Mouse (Mus musculus) retina, adult 2 months (tissue): ENCODE data around the gene Dcakd.
"Not testable (repeated sequence)": the region's sequence is repeated elsewhere in the genome, so short reads cannot be mapped to it uniquely, and the experiment has no call there.

Experiments
- DNase-seq: peaks from one replicate; pipeline ENCODE4 v3.0.0-alpha.2; 2012; ENCODE audit warnings: low read depth, low spot score

Dcakd gene

DNA sequence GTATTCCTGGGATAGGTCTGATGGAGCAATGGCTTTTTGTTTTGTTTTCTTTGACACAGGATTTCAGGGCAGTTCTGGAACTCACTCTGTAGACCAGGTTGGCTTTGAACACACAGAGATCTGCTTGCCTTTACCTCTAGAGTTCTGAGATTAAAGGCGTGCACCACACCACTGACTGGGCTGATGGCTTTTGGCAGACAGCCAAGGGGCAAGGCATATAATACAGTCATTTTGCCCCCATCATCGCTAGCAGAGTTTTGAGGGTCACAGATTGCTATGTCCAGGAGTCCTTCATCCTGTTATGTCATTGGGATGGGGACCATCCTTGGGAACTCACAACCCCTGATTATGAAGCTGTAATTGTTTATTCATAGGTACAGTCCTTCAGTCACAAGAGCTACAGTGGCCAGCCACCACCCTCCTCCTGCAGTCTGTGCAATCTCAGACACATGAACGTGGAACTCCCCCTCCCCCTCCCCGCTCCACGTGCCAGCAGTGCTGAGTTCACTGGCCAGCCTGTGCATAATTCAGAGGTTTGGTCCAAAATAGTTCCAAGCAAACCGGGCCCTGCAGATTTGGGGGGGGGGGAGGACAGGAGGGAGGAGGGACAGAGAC, 50.0 kb downstream of the Dcakd start:
- DNase-seq, result no peak

DNA sequence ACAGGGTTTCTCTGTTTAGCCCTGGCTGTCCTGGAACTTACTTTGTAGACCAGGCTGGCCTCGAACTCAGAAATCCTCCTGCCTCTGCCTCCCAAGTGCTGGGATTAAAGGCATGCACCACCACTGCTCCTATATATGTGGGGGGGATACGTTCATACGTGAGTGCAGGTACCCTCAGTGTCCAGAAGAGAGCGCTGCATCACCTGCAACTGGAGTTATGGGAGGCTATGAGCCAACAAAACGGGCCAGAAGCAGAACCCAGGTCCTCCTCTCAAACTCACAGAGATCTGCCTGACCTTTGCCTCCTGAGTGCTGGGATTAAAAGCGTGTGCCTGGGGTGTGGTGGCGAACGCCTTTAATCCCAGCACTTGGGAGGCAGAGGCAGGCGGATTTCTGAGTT, 52.2 kb downstream of the Dcakd start:
- DNase-seq, result not testable (repeated sequence)

DNA sequence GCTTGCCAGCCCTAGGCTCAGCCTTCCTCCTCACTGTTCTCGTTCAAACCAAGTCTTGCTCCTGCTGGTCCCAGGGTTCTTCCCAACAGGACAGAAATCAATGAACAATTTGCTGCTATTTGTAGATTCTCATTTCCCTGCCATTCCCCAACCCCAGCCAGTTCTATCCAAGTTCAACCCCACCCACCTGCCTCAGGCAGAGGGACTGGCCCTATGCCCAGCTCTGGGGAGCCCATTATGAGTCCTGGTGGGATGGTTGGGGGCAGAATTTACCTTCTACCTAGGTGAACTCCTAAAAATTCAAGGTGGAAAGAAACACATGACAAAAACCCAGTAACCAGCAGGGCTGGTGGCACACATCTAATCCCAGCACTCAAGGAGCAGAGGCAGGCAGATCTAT, 55.8 kb downstream of the Dcakd start:
- DNase-seq, result no peak

DNA sequence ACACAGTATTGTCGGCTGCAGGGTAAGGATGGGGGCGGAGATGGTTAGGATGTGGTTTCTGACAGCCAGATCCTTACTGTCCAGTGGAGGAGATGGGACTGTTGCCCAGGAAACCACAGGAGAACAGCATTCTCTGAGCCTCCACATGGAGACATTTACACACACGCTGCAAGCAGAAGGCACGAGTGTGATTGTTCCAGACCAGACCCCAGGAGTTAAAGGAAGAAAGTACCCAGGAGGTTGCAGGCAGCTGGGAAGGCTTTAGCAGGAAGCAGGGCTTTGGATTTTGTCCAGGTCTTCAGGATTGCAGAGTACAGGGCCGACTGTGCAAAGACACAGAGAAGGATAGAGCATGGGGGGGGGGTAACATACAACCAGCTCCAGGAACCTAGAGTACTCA, 56.5 kb downstream of the Dcakd start:
- no peak for DNase-seq

DNA sequence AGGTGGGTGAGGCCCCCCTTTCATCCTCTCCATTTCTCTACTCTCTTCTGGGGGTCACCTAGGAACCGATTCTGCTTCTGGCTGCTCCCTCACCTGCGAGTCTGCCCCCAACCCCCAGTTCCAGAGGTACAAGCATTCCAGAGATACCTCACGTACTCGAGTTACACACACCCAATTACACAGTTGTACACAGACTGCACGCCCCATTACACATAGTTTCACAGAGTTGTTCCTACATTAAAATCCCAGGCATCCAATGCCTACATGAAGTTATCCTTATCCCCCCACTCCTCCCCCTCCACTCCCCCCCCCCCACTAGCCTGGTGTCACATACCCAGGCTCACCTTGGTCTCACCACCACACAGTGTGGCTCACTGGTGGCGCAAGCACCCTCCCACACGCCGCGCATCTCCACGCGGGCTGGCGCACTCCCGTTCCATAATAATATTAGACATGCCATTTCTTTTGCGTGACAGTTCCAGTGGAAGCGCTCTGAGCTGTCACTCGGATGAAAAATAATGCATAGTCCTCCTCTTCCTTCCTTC, 63.5 kb downstream of the Dcakd start:
- no peak for DNase-seq

DNA sequence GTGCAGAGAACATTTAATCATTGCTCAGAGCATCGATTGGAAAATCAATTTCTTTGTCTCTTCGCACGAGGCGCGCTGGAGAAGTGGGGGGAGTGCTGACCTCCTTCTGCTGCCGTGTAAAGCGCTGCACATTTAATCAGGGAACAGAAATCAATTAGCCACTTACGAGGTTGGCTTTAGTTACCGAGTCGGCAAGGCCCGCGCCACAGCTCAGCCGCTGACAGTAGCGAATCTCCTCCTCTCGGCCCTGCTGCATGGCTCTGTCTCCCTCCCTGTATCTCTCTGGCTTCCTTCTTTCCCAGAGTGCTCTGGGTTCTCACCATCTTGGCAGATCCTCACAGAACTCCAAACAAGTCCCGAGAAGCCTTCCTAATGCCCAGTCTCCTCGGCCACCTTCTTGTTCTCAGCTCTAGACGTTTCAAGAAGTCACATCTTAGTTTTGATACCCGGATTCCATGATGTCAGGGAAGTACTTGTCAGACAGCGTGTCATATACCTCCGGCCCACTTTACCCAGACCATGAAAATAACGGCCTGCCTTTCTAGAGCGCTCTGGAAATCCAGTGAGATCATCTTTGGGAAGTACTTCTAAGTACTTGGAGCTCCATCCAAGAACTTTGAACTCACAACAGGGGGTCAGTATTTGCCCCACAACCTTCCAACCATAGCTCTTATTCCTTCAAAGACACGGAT, 64.1 kb downstream of the Dcakd start:
- DNase-seq, result no peak

DNA sequence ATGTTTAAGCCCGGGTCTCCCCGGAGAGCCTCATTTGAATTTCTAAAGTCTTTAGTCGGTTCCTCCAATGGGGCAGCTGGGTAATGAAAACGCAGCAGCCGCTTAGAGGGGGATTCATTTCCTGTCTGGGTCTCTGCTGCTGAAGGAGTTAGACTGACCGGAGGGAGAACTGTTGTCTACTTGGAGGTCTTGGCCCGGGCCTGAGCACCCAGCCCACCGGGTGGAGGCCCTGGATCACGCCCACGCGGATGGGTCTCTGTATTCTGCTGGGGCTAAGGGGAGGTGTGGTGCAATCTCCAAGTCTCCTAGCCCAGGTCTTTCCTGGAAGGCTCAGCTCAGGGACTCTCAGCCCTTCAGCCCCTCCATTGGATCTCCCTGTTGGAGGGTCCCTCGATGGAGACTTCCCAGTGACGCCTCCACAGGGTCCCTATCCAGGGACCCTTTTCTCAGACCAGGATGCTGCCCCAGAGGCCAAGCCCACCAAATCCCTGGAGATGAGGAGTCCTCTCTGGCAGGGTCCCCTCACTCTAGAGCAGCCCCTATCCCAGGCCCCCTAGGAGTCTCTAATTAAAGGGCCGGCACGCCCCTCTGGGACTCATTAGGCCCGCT, 64.8 kb downstream of the Dcakd start:
- DNase-seq, result no peak

DNA sequence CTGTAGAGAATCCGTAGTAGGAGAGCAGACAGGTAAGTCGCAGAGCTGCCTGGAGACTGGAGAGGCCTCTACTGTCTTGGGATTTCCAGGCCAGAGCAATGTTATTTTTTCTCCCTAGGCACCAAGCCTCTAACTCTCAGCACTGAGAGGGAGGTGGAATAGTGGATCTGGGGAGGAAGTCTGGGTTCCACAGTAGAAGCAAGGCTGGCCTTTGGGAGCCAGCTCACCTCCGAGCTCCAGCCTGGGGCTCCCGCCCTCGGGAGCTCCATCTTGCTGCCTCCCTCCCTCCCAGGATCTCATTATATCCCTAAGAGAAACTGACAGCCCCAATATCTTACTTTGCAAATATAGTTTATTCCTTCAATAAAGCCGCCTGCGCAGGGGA, 65.3 kb downstream of the Dcakd start:
- no peak for DNase-seq

DNA sequence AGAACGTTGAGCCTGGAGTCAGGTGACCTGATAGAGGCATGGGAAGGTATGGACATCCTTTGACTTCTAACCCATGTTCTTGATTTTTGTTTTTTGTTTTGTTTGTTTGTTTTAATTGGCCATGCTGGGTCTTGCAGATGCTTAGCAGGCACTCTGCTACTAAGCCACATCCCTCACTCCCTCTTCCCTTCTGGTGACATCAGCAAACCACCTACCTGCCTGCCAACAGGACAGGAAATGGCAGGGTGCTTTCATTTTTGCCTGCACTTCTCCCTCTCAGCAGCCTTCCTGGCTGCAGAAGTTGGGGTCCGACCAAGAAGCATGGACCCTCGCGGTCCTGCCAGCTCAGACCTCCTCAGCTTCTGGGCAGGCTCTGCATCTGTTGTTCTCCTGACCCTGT, 67.1 kb downstream of the Dcakd start:
- no peak for DNase-seq

DNA sequence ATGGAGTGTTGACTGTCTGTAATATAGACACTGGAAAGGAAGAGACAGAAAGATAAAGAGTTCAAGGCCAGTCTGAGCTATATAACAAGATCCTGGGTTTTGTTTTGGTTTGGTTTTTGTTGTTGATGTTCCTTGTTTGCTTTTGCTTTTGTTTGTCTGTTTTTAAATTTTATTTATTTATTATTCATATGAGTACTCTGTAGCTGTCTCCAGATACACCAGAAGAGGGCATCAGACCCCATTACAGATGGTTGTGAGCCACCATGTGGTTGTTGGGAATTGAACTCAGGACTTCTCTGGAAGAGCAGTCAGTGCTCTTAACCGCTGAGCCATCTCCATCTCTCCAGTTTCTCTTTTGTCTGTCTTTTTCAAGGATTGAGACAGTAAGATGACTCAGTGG, 69.3 kb downstream of the Dcakd start:
- no peak for DNase-seq

DNA sequence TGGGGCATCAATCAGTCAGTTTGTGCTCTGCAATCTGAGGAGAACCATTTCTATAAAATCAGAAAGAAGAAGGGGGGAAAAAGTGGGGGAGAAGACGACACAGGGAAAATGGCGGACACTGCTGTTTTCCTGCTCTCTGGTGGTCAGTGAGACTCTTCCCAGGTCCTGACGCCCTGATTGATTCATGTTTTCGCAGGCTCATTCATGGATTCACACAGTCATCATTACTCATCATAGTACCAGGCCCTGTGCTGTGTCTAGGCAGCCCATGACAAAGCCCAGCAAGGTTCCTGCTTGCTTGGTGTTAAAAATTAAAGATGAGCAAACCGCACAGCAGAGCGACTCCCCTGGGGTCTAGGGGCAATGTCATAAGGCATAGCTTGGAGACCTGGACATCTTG, 69.7 kb downstream of the Dcakd start:
- DNase-seq, result no peak

DNA sequence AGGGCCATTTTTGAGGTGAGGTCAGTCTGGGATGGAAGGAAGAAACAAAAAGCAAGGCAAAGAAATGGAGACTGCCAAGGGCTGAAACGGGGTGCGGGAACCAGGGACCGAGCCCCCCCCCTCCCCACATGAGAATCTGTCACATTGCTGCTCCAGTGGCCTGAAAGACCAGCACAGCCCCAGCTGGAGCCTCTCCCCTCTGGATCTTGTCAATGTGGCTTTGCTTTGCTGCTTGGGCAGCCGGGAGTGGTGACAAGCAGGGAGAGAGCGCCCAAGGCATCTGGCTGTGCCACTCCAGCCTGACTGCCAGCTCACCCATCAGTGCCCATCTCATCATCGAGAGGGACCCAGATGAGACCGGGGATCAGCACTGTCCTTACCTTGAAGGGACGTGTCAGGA, 70.4 kb downstream of the Dcakd start:
- no peak for DNase-seq

DNA sequence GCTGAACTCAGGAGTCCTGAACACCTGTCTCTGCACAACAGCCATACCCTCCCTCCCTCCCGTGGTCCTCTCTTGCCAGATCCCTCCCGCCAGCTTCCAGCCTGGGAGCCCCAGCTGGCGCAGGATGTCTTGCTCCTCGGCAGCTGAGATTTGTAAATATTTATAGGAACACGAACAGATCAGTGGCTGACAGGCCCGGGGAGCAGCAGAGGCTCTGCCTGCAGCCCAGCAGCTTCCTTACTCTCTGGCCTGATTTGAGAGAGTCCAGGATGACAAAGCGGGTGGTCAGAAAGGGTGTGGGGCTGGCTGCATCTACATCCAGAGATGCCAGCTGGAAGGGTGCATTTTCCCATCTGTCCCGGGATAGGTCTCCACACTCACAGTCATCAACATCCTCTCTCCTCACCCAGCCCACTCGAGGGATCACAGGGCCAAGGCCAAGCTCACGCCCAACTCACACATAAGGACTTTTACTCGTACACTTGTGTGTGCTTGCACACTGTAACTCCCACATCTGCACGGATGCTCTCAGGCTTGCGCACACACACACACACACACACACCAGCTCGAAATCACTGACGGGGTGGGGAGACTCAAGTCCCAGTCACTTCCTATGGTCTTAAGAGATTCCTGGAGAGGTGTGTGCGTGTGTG, 71.0 kb downstream of the Dcakd start:
- DNase-seq, result no peak

DNA sequence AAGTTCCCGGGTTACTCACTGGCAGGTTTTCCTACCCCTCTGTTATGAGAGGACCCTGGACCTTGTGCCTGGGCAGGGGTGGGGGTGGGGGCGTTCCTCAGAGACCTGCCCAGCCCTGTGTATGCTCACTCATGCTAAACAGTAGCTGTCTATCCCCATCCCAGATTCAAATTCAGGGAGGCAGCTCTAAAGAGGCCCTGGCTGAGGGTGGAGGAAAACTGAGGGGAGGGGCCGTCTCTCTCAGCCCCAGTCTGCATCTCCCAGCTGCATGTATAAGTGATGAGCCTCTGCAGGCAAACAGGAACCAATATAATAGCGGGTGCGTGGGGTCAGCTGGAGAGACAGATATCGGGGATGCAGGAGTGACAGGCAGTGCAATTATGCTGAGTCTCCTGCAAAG, 75.2 kb downstream of the Dcakd start:
- DNase-seq, result no peak

DNA sequence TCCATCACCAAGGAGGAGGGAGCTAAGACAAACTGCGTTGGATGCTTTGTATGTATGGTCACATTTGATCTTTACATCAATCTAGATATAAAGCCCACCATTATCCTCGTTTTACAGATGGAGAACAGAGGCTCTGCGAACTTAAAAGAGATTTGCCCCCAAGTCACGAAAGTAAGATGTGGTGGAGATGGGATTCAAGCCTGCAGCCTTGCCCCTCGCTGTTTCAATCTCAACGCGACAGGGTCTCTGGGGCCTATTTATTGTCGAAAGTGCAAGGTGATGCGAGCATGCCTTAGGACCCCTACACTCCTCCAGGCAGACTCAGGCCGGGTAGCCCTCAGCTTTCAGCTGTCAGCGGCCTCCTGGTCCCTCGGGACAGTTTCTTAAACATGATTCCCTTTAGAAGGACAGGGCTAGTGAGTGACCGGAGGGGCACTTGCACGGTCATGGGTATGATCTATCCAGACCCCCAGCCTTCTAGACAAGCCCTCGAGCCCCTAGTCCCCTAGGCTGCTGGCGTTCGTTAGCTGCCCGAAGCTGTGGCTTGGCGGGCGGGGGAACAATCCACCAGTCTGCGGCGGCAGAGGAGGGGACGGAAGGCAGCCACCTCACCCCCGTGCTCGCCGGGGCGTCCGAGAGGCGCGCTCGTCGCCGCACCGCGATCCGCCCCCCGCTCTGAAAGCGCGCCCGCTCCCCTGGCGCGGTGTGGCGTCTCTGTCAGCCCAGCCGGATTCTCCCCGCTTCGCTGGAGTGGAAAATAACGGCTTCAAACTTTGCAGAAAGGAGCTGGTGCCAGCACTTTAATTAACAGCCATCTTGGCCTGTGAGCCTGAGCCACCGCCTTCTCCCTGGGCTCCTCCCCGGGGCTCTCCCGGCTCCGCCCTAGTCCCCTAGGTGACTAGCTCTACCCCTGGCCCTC, 79.8 kb downstream of the Dcakd start:
- DNase-seq, result no peak

DNA sequence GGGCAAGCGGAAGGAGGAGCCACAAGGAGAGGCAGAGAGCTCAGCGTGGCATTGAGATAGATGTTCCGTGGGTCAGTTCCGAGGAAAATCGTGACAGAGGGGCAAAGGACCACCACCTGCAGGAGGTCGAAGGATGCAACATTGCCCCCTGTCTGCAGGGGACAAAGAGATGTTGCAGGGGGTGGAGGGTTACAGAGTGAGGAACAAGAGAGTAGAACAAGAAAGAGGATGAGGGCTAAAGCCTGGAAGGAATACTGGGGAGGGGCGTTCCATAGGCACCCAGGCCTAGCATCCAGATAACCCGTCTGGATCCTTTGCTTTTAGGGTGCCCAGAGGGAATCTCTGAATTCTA, 81.2 kb downstream of the Dcakd start:
- DNase-seq, result no peak

DNA sequence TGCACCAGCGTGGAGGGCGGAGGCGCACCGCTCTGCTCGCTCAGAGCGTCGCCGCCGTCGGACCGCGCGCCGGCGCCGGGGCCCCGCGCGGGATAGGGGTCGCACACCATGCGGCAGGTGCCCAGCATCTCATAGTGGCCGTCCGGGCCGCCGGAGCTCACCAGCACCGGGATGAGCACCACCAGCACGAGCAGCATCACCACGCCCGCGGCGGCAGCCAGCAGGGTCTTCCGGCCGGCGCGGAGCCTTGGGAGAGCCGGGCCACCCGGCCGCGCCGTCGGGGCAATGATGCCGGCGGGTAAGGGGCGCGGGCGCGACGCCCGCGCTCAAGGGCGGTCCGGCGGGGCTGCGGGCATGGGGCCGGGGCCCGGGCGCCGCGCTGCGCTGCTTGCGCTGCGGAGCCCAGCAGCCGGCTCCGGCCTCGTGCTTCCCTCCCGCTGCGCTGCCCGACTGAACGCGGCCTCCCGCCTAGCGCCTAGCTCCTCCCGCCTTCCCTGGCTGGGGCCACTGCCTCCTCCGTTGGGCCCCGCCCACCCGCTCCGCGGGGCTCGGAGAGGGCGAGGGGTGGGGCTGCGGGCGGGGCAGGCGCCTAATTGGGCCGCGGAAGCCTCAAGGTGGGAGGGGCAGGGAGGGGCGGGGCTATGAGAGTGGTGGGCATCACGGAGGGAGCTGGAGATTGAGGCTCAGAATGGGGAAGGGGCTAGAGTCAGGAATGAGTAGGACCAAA, 81.7 kb downstream of the Dcakd start, which contains the start of gene C1ql1:
TSS of gene C1ql1 (minus strand) at position 424 of the 727 bp plus-strand sequence.
- peak; percentile 29 for DNase-seq

DNA sequence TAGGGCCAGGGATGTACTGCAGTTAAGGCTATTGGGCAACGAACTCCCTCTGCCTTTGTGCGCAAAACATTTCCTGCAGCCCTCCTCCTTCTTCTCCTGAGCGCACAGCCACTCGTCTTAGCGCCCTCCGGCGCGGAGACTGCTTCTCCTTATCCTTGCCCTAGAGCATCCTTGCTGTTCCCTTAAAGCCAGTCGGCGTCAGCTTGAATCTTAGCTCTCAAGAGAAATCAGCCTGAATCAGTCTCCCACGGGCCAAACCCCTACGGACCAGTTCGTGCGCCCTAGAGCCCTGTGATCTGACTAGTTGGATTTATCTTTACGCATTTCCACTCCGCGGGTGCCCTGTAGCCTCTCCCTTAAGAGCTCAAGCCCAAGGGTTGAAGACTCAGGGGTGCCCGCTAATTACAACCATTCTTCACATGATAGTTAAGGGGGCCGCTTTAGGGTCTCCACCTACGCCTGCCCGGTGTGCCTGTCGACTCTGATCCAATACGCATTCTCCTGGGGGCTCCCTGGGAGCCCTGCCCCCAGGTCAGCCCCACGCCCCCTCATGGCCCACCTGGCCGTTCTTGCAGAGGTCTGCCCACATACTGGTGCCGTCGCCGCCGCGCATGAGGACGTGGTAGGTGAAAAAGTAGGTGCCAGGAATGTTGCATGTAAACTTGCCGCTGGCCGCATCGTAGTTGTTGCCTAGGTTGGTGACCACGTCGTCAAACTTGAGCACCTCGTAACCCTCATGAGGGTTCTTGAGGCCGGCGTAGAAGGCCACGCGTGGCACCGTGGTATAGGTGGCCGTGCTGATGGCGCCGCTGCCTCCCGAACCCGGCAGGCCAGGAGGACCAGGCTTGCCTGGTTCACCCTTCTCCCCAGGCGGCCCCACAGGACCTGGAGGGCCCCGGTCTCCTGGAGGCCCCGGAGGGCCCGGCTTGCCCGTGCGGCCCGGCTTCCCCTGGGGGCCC, 82.5 kb downstream of the Dcakd start:
- no peak for DNase-seq
